Mouse (Mus musculus) thymus, adult 2 months (tissue): ENCODE data around the gene Ptgis.

Experiments used
- CTCF ChIP-seq: fragments of 200-500 bp; IDR thresholded peaks from 2 replicates; pipeline ENCODE4 v1.5.1; 2012; ENCODE audit warnings: mild to moderate bottlenecking, control low read depth, low read length, moderate library complexity, borderline replicate concordance; ENCODE audit not compliant: control insufficient read depth, poor library complexity, insufficient read depth; ENCODE audit errors: extremely low read depth
- POLR2A ChIP-seq: fragments of 200-500 bp; IDR thresholded peaks from 2 replicates; pipeline ENCODE4 v1.6.1; 2012; ENCODE audit warnings: mild to moderate bottlenecking, low read length, control low read depth, moderate library complexity; ENCODE audit not compliant: control insufficient read depth, poor library complexity, insufficient read depth; ENCODE audit errors: extremely low read depth

DNA sequence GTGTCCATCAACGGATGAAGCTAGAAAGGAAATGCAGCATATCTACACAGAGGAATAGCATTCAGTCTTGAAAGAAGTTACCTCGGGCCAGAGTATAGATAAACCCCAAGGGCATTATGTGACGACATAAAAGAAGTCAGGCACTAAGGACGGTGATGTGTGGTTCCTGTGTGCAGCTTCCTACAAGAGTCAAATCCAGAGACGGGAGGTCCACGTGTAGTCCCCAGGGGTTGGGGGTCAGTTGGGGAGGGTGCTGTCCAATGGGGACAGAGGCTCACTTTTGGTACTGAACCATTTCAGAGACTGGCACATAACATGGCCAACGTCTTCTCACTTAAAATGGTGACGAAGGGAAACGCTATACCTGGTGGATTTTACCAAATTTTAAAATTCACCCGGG is 61.1 kb downstream of the Ptgis start:
- TF ChIP-seq POLR2A, result no peak
- no peak for TF ChIP-seq CTCF
